Mouse (Mus musculus): ENCODE measurements around the gene Gm960. TPM values are rescaled to one million over a fixed set of nuclear protein-coding genes. Genes with fewer than 3 reads are reported as not detected.

Gm960 gene
- 1.5 and 4.5 TPM in 2 replicates for polyA plus RNA-seq (2016; fragmentation: Nextera tagmentation; extraction: Ambion mirVana)

DNA sequence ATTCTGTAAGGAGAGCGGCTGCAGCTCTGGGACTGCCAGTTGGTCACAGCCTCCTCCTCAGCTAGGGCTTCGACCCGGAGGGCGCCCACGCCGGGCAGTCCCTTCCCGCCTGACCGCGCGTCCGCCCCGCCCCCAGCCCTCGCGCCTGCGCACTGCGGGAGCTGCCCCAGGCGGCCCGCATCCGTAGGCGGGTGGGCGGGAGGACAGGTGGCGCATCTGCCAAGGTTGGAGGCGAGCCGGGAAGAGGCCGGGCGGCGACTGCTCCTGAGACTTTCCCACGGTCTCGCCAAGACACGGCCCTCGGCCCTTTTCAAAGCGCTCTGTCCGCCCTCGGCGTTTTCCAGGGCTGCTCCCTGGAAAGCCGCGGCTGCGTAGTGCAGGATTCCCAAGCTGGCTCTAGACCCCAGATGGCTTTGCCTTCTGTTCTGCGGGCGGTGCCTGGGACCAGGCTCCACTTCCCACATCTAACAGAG lies at the start of gene Gm960:
Gene Gm960 (minus strand): TSS at position 464 of the 473 bp plus-strand sequence.
- peak; percentile 87 for DNase-seq (ENCODE audit: low spot score)
- Histone ChIP-seq H3K27ac (peak within 1 kb of the TSS; percentile 75), H3K36me3 (no peaks in the 10 kb centered on the region), H3K27me3 (ENCODE audit: low read depth, poor library complexity, severe bottlenecking) (peaks cover 67% of the 10 kb centered on the region), H3K4me1 (peaks cover 6% of the 10 kb centered on the region; the same call in 1 of the 2 replicates), H3K4me3 (peak within 1 kb of the TSS; percentile 69), H3K9me3 (replicated peaks) (no peaks in the 10 kb centered on the region)
- WGBS = under 1% methylated on average over 40 of the region's 40 CpGs

- peaks cover 66% of the 10 kb centered on the region for H3K36me3 ChIP-seq
- H3K27me3 ChIP-seq (ENCODE audit: low read depth, poor library complexity, severe bottlenecking) = no peaks in the 10 kb centered on the region
- WGBS = 91% methylated on average over 9 of the region's 9 CpGs
- H3K4me3 ChIP-seq = no peak overlapping the region
- DNase-seq (ENCODE audit: low spot score) = no peak
- no peaks in the 10 kb centered on the region for H3K4me1 ChIP-seq
- H3K27ac ChIP-seq = no peak overlapping the region
- no peaks in the 10 kb centered on the region for H3K9me3 ChIP-seq (replicated peaks)
These were observed 49.3 kb upstream of the Gm960 start for GRCm38 (mm10) chr19:4747631-4748312.

DNA sequence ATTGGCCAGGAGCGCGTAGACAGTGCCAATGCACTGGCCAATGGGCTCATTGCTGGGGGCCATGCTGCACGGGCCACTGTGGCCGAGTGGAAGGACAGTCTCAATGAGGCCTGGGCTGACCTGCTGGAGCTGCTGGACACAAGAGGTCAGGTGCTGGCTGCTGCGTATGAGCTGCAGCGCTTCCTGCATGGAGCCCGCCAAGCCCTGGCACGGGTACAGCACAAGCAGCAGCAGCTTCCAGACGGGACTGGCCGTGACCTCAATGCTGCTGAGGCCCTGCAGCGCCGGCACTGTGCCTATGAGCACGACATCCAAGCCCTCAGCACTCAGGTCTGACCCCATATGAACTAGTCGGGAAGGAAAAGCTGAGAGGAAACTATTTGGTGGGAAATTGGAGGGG lies 48.1 kb upstream of the Gm960 start:
- 85% methylated on average over 14 of the region's 14 CpGs for WGBS
- DNase-seq (ENCODE audit: low spot score) = no peak

DNA sequence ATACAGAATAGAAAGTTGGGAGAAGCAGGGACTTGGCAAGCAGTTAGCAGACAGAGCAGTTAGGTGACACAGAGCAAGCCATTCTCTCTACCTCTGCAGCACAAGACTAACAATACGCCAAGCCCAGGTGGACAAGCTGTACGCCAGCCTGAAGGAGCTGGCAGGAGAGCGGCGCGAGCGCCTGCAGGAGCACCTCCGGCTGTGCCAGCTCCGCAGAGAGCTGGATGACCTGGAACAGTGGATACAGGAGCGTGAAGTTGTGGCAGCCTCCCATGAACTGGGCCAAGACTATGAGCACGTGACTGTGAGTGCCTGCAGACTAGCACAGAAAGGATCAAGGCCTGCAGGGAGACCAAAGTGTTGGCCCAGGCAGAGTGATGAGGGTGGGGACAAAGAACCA lies 47.2 kb upstream of the Gm960 start:
- H3K36me3 ChIP-seq = peaks cover 62% of the 10 kb centered on the region
- WGBS = 94% methylated on average over 10 of the region's 10 CpGs
- DNase-seq (ENCODE audit: low spot score) = no peak
- H3K4me1 ChIP-seq = no peaks in the 10 kb centered on the region
- no peaks in the 10 kb centered on the region for H3K9me3 ChIP-seq (replicated peaks)
- H3K4me3 ChIP-seq = no peak overlapping the region
- H3K27me3 ChIP-seq (ENCODE audit: low read depth, poor library complexity, severe bottlenecking) = no peaks in the 10 kb centered on the region
- H3K27ac ChIP-seq = no peak overlapping the region

More for the DNA sequence above, 48.1 kb upstream of the Gm960 start:
- H3K27me3 ChIP-seq (ENCODE audit: low read depth, poor library complexity, severe bottlenecking) = no peaks in the 10 kb centered on the region
- no peaks in the 10 kb centered on the region for H3K9me3 ChIP-seq (replicated peaks)
- H3K4me3 ChIP-seq = no peak overlapping the region
- H3K4me1 ChIP-seq = no peaks in the 10 kb centered on the region
- peaks cover 63% of the 10 kb centered on the region for H3K36me3 ChIP-seq
- H3K27ac ChIP-seq = no peak overlapping the region

GRCm38 (mm10) chr19:4745057-4745456 lies 46.6 kb upstream of the Gm960 start:
- Histone ChIP-seq H3K27ac (no peak overlapping the region), H3K36me3 (peaks cover 56% of the 10 kb centered on the region), H3K9me3 (replicated peaks) (no peaks in the 10 kb centered on the region), H3K4me3 (no peak overlapping the region), H3K27me3 (ENCODE audit: low read depth, poor library complexity, severe bottlenecking) (no peaks in the 10 kb centered on the region), H3K4me1 (no peaks in the 10 kb centered on the region)
- no peak for DNase-seq (ENCODE audit: low spot score)
- WGBS = 94% methylated on average over 9 of the region's 9 CpGs

DNA sequence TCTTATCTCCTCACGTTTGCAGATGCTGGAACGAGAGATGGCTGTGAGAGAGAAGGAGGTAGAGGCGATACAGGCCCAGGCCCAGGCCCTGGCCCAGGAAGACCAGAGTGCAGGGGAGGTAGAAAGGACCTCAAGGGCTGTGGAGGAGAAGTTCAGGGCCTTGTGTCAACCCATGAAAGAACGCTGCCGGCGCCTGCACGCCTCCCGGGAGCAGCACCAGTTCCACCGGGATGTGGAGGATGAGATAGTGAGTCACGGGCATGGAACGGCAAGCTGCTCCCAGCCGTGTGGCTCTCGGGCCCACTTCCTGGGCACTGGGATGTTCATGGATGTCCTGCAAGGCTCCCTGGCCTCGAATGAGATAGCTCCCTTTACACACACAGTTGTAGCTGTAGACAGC lies 45.6 kb upstream of the Gm960 start:
- WGBS = 86% methylated on average over 14 of the region's 14 CpGs
- no peak overlapping the region for H3K27ac ChIP-seq
- H3K27me3 ChIP-seq (ENCODE audit: low read depth, poor library complexity, severe bottlenecking) = no peaks in the 10 kb centered on the region
- H3K4me3 ChIP-seq = no peak overlapping the region
- H3K9me3 ChIP-seq (replicated peaks) = no peaks in the 10 kb centered on the region
- no peak for DNase-seq (ENCODE audit: low spot score)
- no peaks in the 10 kb centered on the region for H3K4me1 ChIP-seq
- H3K36me3 ChIP-seq = peaks cover 57% of the 10 kb centered on the region

DNA sequence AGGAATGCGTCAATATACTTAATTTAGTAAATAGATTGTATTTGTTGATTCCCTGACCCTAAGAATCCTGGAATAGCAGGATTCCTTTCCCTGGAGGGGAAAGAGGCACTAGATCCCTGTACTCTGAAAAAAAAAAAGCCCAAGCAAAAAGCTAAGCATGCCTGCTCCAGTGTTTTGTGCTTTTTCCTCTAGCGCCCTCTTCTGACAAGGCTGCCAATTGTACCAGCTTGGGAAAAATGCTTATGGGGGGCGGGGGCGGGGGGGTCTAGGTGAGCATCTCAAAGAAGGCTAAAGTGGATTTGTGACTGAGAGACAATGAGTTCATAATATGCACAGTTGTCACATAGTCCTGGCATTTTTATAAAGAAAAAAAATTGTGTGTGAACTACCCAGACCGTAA lies 45.1 kb upstream of the Gm960 start:
- WGBS = 45% methylated on average over 5 of the region's 5 CpGs
- no peaks in the 10 kb centered on the region for H3K27me3 ChIP-seq (ENCODE audit: low read depth, poor library complexity, severe bottlenecking)
- no peaks in the 10 kb centered on the region for H3K9me3 ChIP-seq (replicated peaks)
- no peak overlapping the region for H3K4me3 ChIP-seq
- no peaks in the 10 kb centered on the region for H3K4me1 ChIP-seq
- H3K27ac ChIP-seq = no peak overlapping the region
- peaks cover 54% of the 10 kb centered on the region for H3K36me3 ChIP-seq
- DNase-seq (ENCODE audit: low spot score) = no peak

GRCm38 (mm10) chr19:4742229-4742628 lies 43.8 kb upstream of the Gm960 start:
- Histone ChIP-seq H3K4me1 (no peaks in the 10 kb centered on the region), H3K9me3 (replicated peaks) (no peaks in the 10 kb centered on the region), H3K36me3 (peaks cover 57% of the 10 kb centered on the region), H3K27ac (no peak overlapping the region), H3K27me3 (ENCODE audit: low read depth, poor library complexity, severe bottlenecking) (no peaks in the 10 kb centered on the region), H3K4me3 (no peak overlapping the region)
- 92% methylated on average over 6 of the region's 6 CpGs for WGBS
- no peak for DNase-seq (ENCODE audit: low spot score)

DNA sequence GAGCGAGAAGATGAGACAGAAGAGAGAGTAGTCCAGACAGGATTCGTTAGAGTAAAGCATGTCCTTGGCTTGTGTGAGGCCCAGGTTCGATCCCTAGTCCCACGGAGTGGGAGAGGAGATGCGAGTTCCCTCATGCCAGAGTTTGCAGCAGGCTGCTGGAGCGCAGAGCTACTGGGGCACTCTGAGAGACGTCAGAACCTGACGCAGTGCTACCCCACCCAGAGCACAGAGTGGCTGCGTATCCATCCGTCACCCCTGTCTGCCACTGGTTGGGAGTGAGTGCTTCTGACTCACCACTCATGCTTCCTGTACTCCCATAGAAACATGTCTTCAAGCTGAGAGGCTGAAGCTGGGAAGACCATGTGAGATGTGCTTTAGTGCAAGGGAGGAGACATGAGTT lies 43.0 kb upstream of the Gm960 start:
- WGBS = 80% methylated on average over 10 of the region's 10 CpGs
- DNase-seq (ENCODE audit: low spot score) = no peak
- H3K36me3 ChIP-seq = peaks cover 56% of the 10 kb centered on the region

GRCm38 (mm10) chr19:4739762-4740161 lies 41.3 kb upstream of the Gm960 start:
- Histone ChIP-seq H3K9me3 (replicated peaks) (no peaks in the 10 kb centered on the region), H3K4me1 (no peaks in the 10 kb centered on the region), H3K27ac (no peak overlapping the region), H3K27me3 (ENCODE audit: low read depth, poor library complexity, severe bottlenecking) (no peaks in the 10 kb centered on the region), H3K36me3 (peaks cover 46% of the 10 kb centered on the region), H3K4me3 (no peak overlapping the region)
- DNase-seq (ENCODE audit: low spot score) = no peak
- 87% methylated on average over 5 of the region's 5 CpGs for WGBS

More for the DNA sequence above, 43.0 kb upstream of the Gm960 start:
- Histone ChIP-seq H3K4me1 (no peaks in the 10 kb centered on the region), H3K27ac (no peak overlapping the region), H3K27me3 (ENCODE audit: low read depth, poor library complexity, severe bottlenecking) (no peaks in the 10 kb centered on the region), H3K9me3 (replicated peaks) (no peaks in the 10 kb centered on the region), H3K4me3 (no peak overlapping the region)

GRCm38 (mm10) chr19:4739053-4739452 lies 40.6 kb upstream of the Gm960 start:
- Histone ChIP-seq H3K9me3 (replicated peaks) (no peaks in the 10 kb centered on the region), H3K4me3 (no peak overlapping the region), H3K27me3 (ENCODE audit: low read depth, poor library complexity, severe bottlenecking) (no peaks in the 10 kb centered on the region), H3K27ac (no peak overlapping the region), H3K4me1 (no peaks in the 10 kb centered on the region), H3K36me3 (peaks cover 46% of the 10 kb centered on the region)
- DNase-seq (ENCODE audit: low spot score) = no peak
- 90% methylated on average over 11 of the region's 11 CpGs for WGBS

- WGBS = 92% methylated on average over 13 of the region's 13 CpGs
These were observed 39.4 kb upstream of the Gm960 start for GRCm38 (mm10) chr19:4737866-4738265.

DNA sequence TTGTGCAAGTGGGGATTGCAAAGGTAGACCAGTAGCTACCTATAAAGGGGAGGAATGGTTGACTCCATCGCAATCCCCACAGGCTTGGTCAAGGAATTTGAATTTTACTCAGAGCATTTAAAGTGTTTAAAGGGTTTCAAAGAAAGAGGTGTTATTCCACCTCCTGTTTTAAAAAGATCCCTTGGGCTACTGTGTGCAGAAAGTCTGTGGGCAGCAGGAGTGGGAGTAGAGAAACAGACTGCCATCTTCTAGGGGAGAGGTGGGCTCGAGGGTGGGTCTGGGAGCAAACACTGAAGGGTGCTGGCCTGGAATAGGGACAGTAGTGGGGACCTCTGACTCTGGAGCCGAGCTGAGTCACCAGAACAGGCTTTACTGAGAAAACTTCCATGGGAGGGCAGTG lies 34.6 kb upstream of the Gm960 start:
- no peaks in the 10 kb centered on the region for H3K9me3 ChIP-seq (replicated peaks)
- H3K27ac ChIP-seq = no peak overlapping the region
- no peak overlapping the region for H3K4me3 ChIP-seq
- no peak for DNase-seq (ENCODE audit: low spot score)
- no peaks in the 10 kb centered on the region for H3K4me1 ChIP-seq
- WGBS = 89% methylated on average over 3 of the region's 3 CpGs
- H3K36me3 ChIP-seq = peaks cover 42% of the 10 kb centered on the region
- no peaks in the 10 kb centered on the region for H3K27me3 ChIP-seq (ENCODE audit: low read depth, poor library complexity, severe bottlenecking)

More at GRCm38 (mm10) chr19:4737866-4738265, 39.4 kb upstream of the Gm960 start:
- Histone ChIP-seq H3K27ac (no peak overlapping the region), H3K4me1 (no peaks in the 10 kb centered on the region), H3K4me3 (no peak overlapping the region), H3K9me3 (replicated peaks) (no peaks in the 10 kb centered on the region), H3K27me3 (ENCODE audit: low read depth, poor library complexity, severe bottlenecking) (no peaks in the 10 kb centered on the region), H3K36me3 (peaks cover 51% of the 10 kb centered on the region)
- no peak for DNase-seq (ENCODE audit: low spot score)
